In the genomic region with DNA sequence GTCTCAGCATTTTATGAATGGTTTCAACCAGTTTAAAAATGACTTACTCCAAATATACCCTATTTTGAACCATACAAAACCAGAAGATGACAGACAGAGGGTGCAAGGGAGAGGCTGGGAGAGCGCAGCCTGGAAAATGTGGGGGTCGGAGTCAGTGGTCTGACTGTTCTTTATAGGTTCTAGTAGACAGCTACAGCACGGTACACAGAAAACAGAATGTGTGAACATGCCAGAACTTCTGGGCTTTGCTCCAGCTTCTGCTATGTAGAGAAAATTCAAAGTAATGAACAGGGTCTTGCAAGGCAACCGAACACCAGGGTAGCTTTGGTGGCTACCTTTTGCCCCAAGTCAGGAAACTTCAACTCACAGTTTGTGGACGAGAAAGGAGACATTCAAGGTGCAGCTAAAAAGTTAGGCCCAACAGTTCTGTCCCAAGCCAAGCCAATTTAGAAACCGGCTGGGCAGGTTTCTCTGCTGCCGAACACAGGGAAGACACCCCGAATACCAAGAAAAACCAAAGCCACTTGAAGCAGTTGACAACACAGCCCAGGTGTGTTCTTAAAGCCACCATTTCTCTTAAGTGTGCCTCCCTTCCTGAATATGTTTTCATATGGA, we compare ENCODE assay signal across 11 mouse cellular contexts. TPM values are rescaled to one million over a fixed set of nuclear protein-coding genes. Genes with fewer than 3 reads are reported as not detected.
A peak's percentile ranks its signal among the peaks of the same experiment; 100 is the strongest.
DNase-seq lines count a peak whose midpoint lies in the region; ATAC-seq and TF ChIP-seq lines count a peak whose summit lies in the region.
"Had no signal": no experiment of that assay in that cellular context is flagged by ENCODE, and none has a peak within 500 bp of the region (broad histone marks: within the 10 kb centered on the region; RNA-seq: fewer than 3 reads in every experiment).

No protein-coding gene starts in this region.

- TF ChIP-seq CTCF in brain, embryonic 14.5 days (IDR thresholded peaks at IDR 0.05; ENCODE audit: borderline replicate concordance, extremely low read depth, insufficient read depth, insufficient read length): no peak
- no peak for TF ChIP-seq CTCF in lung, embryonic 14.5 days (IDR thresholded peaks at IDR 0.05; ENCODE audit: low read depth)

- peaks cover 21% of the 10 kb centered on the region for H3K4me1 ChIP-seq in embryonic facial prominence, embryonic 13.5 days
- no peaks in the 10 kb centered on the region for H3K4me1 ChIP-seq in embryonic facial prominence, embryonic 10.5 days
- H3K4me1 ChIP-seq in lung, embryonic 14.5 days (ENCODE audit: insufficient read depth): 0 out of 2 replicates have a peak, but pooled peaks cover 4% of the 10 kb centered on the region

- 69% methylated on average over 8 of the region's 8 CpGs for WGBS in embryonic facial prominence, embryonic 13.5 days
- 82% methylated on average over 8 of the region's 8 CpGs for WGBS in embryonic facial prominence, embryonic 10.5 days
- WGBS in lung, embryonic 14.5 days: 71% methylated on average over 8 of the region's 8 CpGs

- H3K9me3 ChIP-seq in embryonic facial prominence, embryonic 13.5 days: no peaks in the 10 kb centered on the region
- H3K9me3 ChIP-seq in embryonic facial prominence, embryonic 10.5 days: no peaks in the 10 kb centered on the region
- H3K9me3 ChIP-seq in lung, embryonic 14.5 days (ENCODE audit: low read depth, low read length): no peaks in the 10 kb centered on the region
- H3K9me3 ChIP-seq: liver, embryonic 13.5 days had no signal

- no peak overlapping the region for H3K4me2 ChIP-seq in embryonic facial prominence, embryonic 13.5 days
- H3K4me2 ChIP-seq in lung, embryonic 14.5 days: no peak overlapping the region
- H3K4me2 ChIP-seq: liver, embryonic 13.5 days had no signal

- H3K27ac ChIP-seq in embryonic facial prominence, embryonic 13.5 days: peak overlapping the region; percentile 44
- no peak overlapping the region for H3K27ac ChIP-seq in embryonic facial prominence, embryonic 10.5 days (replicated peaks)
- H3K27ac ChIP-seq in lung, embryonic 14.5 days (ENCODE audit: low read depth): 0 out of 2 replicates have a peak overlapping the region, but pooled peaks have one; percentile 24
- H3K27ac ChIP-seq: heart, adult 2 months; liver, embryonic 13.5 days had no signal

- H3K36me3 ChIP-seq in embryonic facial prominence, embryonic 13.5 days: peaks cover 38% of the 10 kb centered on the region
- peaks cover 100% of the 10 kb centered on the region for H3K36me3 ChIP-seq in embryonic facial prominence, embryonic 10.5 days (replicated peaks)
- peaks cover 49% of the 10 kb centered on the region for H3K36me3 ChIP-seq in lung, embryonic 14.5 days (ENCODE audit: insufficient read depth)

- no peak for DNase-seq in embryonic facial prominence, embryonic 10.5 days (ENCODE audit: low spot score)
- peak; percentile 42 for DNase-seq in layer of hippocampus, adult 11-12 months (ENCODE audit: low spot score)
- no peak for DNase-seq in layer of hippocampus, postnatal 25 days (ENCODE audit: extremely low spot score in 1 of 2, low spot score in 1 of 2)
- DNase-seq in brain, embryonic 14.5 days (ENCODE audit: low read depth): peak; percentile 69
- DNase-seq in lung, embryonic 14.5 days: peak; percentile 36
- no peak for DNase-seq in embryo, embryonic 9.5 days (ENCODE audit: extremely low spot score)
- no peak for DNase-seq in testis, postnatal 10 days (ENCODE audit: low spot score)
- DNase-seq: liver, embryonic 13.5 days had no signal

- no peak overlapping the region for H3K4me3 ChIP-seq in embryonic facial prominence, embryonic 13.5 days
- no peak overlapping the region for H3K4me3 ChIP-seq in embryonic facial prominence, embryonic 10.5 days
- no peak overlapping the region for H3K4me3 ChIP-seq in lung, embryonic 14.5 days (ENCODE audit: low read depth, low read length)
- H3K4me3 ChIP-seq: heart, adult 2 months; liver, embryonic 13.5 days had no signal

- H3K27me3 ChIP-seq in embryonic facial prominence, embryonic 13.5 days: no peaks in the 10 kb centered on the region
- no peaks in the 10 kb centered on the region for H3K27me3 ChIP-seq in embryonic facial prominence, embryonic 10.5 days (replicated peaks; ENCODE audit: low read depth, poor library complexity, severe bottlenecking)
- no peaks in the 10 kb centered on the region for H3K27me3 ChIP-seq in lung, embryonic 14.5 days (ENCODE audit: insufficient read depth, low read length)
- H3K27me3 ChIP-seq: liver, embryonic 13.5 days had no signal

- no peak overlapping the region for H3K9ac ChIP-seq in embryonic facial prominence, embryonic 13.5 days
- H3K9ac ChIP-seq in lung, embryonic 14.5 days: no peak overlapping the region
- H3K9ac ChIP-seq: liver, embryonic 13.5 days had no signal

- TF ChIP-seq POLR2A in brain, embryonic 14.5 days (IDR thresholded peaks at IDR 0.05; ENCODE audit: borderline replicate concordance, extremely low read depth, insufficient read depth, insufficient read length, poor library complexity, severe bottlenecking): no peak

- ATAC-seq in embryonic facial prominence, embryonic 13.5 days (ENCODE audit: insufficient number of reproducible peaks, insufficient read depth, low FRiP score, low TSS enrichment, low read depth): 0 out of 2 replicates have a peak, but pooled peaks have one; percentile 15
- ATAC-seq in lung, embryonic 14.5 days (ENCODE audit: insufficient read depth): no peak
- ATAC-seq: inflammation-experienced regulatory T-cells, adult 6 months had no signal

RNA-seq across cellular contexts. Expression of gene Bola3, which starts 43.3 kb away (rescaled TPM):
- polyA plus RNA-seq in embryonic facial prominence, embryonic 13.5 days (2015; fragmentation: Nextera tagmentation; extraction: Ambion mirVana): 115 and 121 TPM in 2 replicates
- 149 and 153 TPM in 2 replicates for polyA plus RNA-seq in embryonic facial prominence, embryonic 10.5 days (2016; fragmentation: Nextera tagmentation; extraction: Ambion mirVana)
- total RNA-seq in layer of hippocampus, postnatal 25 days (2021): 10 to 100 TPM; 49.2 to 51.6 TPM
- polyA plus RNA-seq in brain, embryonic 14.5 days (2012; rRNA removed): 18.9 and 28.5 TPM in 2 replicates
- 144 and 151 TPM in 2 replicates for polyA plus RNA-seq in lung, embryonic 14.5 days (2014; fragmentation: Nextera tagmentation; extraction: Ambion mirVana)

Comparison
In these comparisons a context has a peak if more than half of its experiments do, and no peak if none do; other contexts are left out.
1. DNase-seq: peak in layer of hippocampus, adult 11-12 months (single experiment), brain, embryonic 14.5 days (single experiment) and lung, embryonic 14.5 days (single experiment); none in embryonic facial prominence, embryonic 10.5 days (single experiment), layer of hippocampus, postnatal 25 days (0 of 2), embryo, embryonic 9.5 days (single experiment) and testis, postnatal 10 days (single experiment).